Comparison of ENCODE assay signal across 29 mouse cellular contexts in the genomic region with DNA sequence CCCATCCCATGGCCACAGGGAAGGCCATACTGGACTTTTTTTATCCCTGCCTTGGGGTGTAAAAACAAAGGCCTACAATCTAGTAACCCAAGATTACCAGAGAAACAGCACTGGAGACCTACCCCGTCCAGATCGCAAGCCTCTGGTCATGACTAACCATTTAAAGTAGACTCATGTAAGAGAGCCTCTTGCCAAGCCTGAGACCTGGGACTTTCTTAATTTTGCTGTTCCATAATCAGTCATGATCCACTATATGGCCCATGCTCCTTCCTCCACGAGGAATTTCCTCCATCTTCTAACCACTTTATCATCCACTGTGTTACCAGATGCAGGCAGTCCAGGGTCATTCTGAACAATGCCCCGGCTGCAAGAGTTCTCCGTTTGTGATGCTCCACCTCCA.
DNase-seq lines count a peak whose midpoint lies in the region; ATAC-seq and TF ChIP-seq lines count a peak whose summit lies in the region.
"Had no signal": no experiment of that assay in that cellular context is flagged by ENCODE, and none has a peak within 500 bp of the region (broad histone marks: within the 10 kb centered on the region; RNA-seq: fewer than 3 reads in every experiment).

No protein-coding gene starts in this region.

- in situ Hi-C loops in CH12.LX (cut with MboI; ENCODE audit: low pct_ligation_motif_present, low pct_unique_long_range_greater_than_20kb, low sequenced_read_pairs): no loop called here

- 57% methylated on average over 5 of the region's 5 CpGs for WGBS in kidney, embryonic 16.5 days
- 29% methylated on average over 5 of the region's 5 CpGs for WGBS in liver, embryonic 14.5 days (ENCODE audit: insufficient replicate concordance)
- 79% methylated on average over 5 of the region's 5 CpGs for WGBS in forebrain, embryonic 15.5 days

- TF ChIP-seq RAD21 in CH12.LX (IDR thresholded peaks at IDR 0.05; ENCODE audit: low read depth, low read length) (no peak), MEL (IDR thresholded peaks at IDR 0.05; ENCODE audit: low read depth, low read length) (no peak)

- H3K79me2 ChIP-seq in CH12.LX (replicated peaks; ENCODE audit: control insufficient read depth, extremely low read depth, insufficient read depth, poor library complexity, severe bottlenecking) (peaks cover 34% of the 10 kb centered on the region), MEL (ENCODE audit: control insufficient read depth, insufficient read depth, low read length, poor library complexity) (peaks cover 45% of the 10 kb centered on the region)

- H3K27me3 ChIP-seq in kidney, embryonic 16.5 days (ENCODE audit: insufficient read depth, low read length): no peaks in the 10 kb centered on the region
- no peaks in the 10 kb centered on the region for H3K27me3 ChIP-seq in CH12.LX (replicated peaks)
- no peaks in the 10 kb centered on the region for H3K27me3 ChIP-seq in MEL (ENCODE audit: control insufficient read depth in 1 of 2, insufficient read depth in 2 of 2, low read length in 2 of 2)
- H3K27me3 ChIP-seq in liver, embryonic 14.5 days (ENCODE audit: control insufficient read depth, insufficient read depth, low read length): no peaks in the 10 kb centered on the region
- no peaks in the 10 kb centered on the region for H3K27me3 ChIP-seq in forebrain, embryonic 15.5 days
- H3K27me3 ChIP-seq: heart, embryonic 13.5 days; hindbrain, embryonic 15.5 days; midbrain, embryonic 13.5 days; neural tube, embryonic 13.5 days; Patski; stomach, embryonic 15.5 days had no signal

- H3K4me2 ChIP-seq in kidney, embryonic 16.5 days (replicated peaks; ENCODE audit: low read depth, low read length): no peak overlapping the region
- no peak overlapping the region for H3K4me2 ChIP-seq in CH12.LX (ENCODE audit: insufficient read depth, low read depth, poor library complexity, severe bottlenecking)
- H3K4me2 ChIP-seq in liver, embryonic 14.5 days (ENCODE audit: low read depth): no peak overlapping the region
- H3K4me2 ChIP-seq in forebrain, embryonic 15.5 days (replicated peaks): no peak overlapping the region
- H3K4me2 ChIP-seq: heart, embryonic 13.5 days; hindbrain, embryonic 15.5 days; midbrain, embryonic 13.5 days; neural tube, embryonic 13.5 days; stomach, embryonic 15.5 days had no signal

- H3K9me3 ChIP-seq in kidney, embryonic 16.5 days (ENCODE audit: low read length): no peaks in the 10 kb centered on the region
- H3K9me3 ChIP-seq in CH12.LX (replicated peaks; ENCODE audit: low read length): no peaks in the 10 kb centered on the region
- no peaks in the 10 kb centered on the region for H3K9me3 ChIP-seq in MEL (replicated peaks; ENCODE audit: insufficient read depth, low read length)
- H3K9me3 ChIP-seq in liver, embryonic 14.5 days (ENCODE audit: control insufficient read depth, low read length): no peaks in the 10 kb centered on the region
- H3K9me3 ChIP-seq in forebrain, embryonic 15.5 days: no peaks in the 10 kb centered on the region
- H3K9me3 ChIP-seq: G1E; heart, embryonic 13.5 days; hindbrain, embryonic 10.5 days; hindbrain, embryonic 15.5 days; midbrain, embryonic 13.5 days; neural tube, embryonic 13.5 days; stomach, embryonic 15.5 days had no signal

- TF ChIP-seq POLR2A in CH12.LX (IDR thresholded peaks at IDR 0.05; ENCODE audit: low read depth, low read length): no peak
- TF ChIP-seq POLR2A in MEL (IDR thresholded peaks at IDR 0.05; ENCODE audit: control insufficient read depth in 1 of 2, insufficient read depth in 1 of 2, low read depth in 1 of 2, low read length in 2 of 2, poor library complexity in 1 of 2): no peak

- peak overlapping the region; percentile 11; the same call in 1 of the 2 replicates for H3K27ac ChIP-seq in kidney, embryonic 16.5 days (ENCODE audit: low read length)
- H3K27ac ChIP-seq in CH12.LX (ENCODE audit: insufficient read depth, low read depth): no peak overlapping the region
- peak overlapping the region; percentile 17 for H3K27ac ChIP-seq in MEL (ENCODE audit: control insufficient read depth, low read depth, low read length)
- peak overlapping the region; percentile 62 for H3K27ac ChIP-seq in liver, embryonic 14.5 days
- H3K27ac ChIP-seq in forebrain, embryonic 15.5 days (replicated peaks): no peak overlapping the region
- H3K27ac ChIP-seq: heart, adult 2 months; heart, embryonic 13.5 days; hindbrain, embryonic 10.5 days; hindbrain, embryonic 15.5 days; midbrain, embryonic 13.5 days; neural tube, embryonic 13.5 days; stomach, embryonic 15.5 days had no signal

- no peaks in the 10 kb centered on the region for H3K36me3 ChIP-seq in kidney, embryonic 16.5 days (ENCODE audit: insufficient read depth, low read length)
- H3K36me3 ChIP-seq in CH12.LX (replicated peaks in 1 of 2; ENCODE audit: control insufficient read depth in 1 of 2, insufficient read depth in 1 of 2, low read length in 1 of 2) (peaks cover 0 to 6% of the 10 kb centered on the region in 2 experiments), MEL (ENCODE audit: control insufficient read depth in 1 of 2, insufficient read depth in 2 of 2, low read length in 2 of 2) (peaks cover 1 to 90% of the 10 kb centered on the region in 2 experiments; a peak in 3 of 4 replicates)
- no peaks in the 10 kb centered on the region for H3K36me3 ChIP-seq in liver, embryonic 14.5 days (replicated peaks; ENCODE audit: control insufficient read depth, insufficient read depth, low read depth)
- H3K36me3 ChIP-seq in forebrain, embryonic 15.5 days: no peaks in the 10 kb centered on the region
- H3K36me3 ChIP-seq: heart, embryonic 13.5 days; hindbrain, embryonic 10.5 days; hindbrain, embryonic 15.5 days; midbrain, embryonic 13.5 days; neural tube, embryonic 13.5 days; stomach, embryonic 15.5 days had no signal

- H3K9ac ChIP-seq in kidney, embryonic 16.5 days (replicated peaks; ENCODE audit: low read length): no peak overlapping the region
- H3K9ac ChIP-seq in CH12.LX (ENCODE audit: insufficient read depth, low read depth) (peak overlapping the region; percentile 19; the same call in 1 of the 2 replicates), MEL (ENCODE audit: control insufficient read depth, low read depth, low read length, poor library complexity, severe bottlenecking) (peak overlapping the region; percentile 9; the same call in 1 of the 2 replicates)
- H3K9ac ChIP-seq in liver, embryonic 14.5 days (replicated peaks): 0 out of 2 replicates have a peak overlapping the region, but pooled peaks have one; percentile 4
- no peak overlapping the region for H3K9ac ChIP-seq in forebrain, embryonic 15.5 days (replicated peaks)
- H3K9ac ChIP-seq: forebrain, postnatal 0 days; heart, embryonic 13.5 days; hindbrain, embryonic 15.5 days; midbrain, embryonic 13.5 days; neural tube, embryonic 13.5 days; stomach, embryonic 15.5 days had no signal

- no peak overlapping the region for H3K4me3 ChIP-seq in kidney, embryonic 16.5 days (ENCODE audit: low read length)
- no peak overlapping the region for H3K4me3 ChIP-seq in CH12.LX (replicated peaks in 1 of 3; ENCODE audit: low read depth in 2 of 3, low read length in 2 of 3, poor library complexity in 1 of 3)
- H3K4me3 ChIP-seq in MEL (ENCODE audit: control insufficient read depth in 1 of 2, insufficient read depth in 1 of 2, low read depth in 2 of 2, low read length in 2 of 2): no peak overlapping the region
- H3K4me3 ChIP-seq in liver, embryonic 14.5 days (ENCODE audit: insufficient read depth in 1 of 2, low read depth in 2 of 2, low read length in 2 of 2): no peak overlapping the region
- no peak overlapping the region for H3K4me3 ChIP-seq in forebrain, embryonic 15.5 days
- H3K4me3 ChIP-seq: erythroblast, embryonic 14.5 days; heart, adult 2 months; heart, embryonic 13.5 days; hindbrain, embryonic 10.5 days; hindbrain, embryonic 15.5 days; midbrain, embryonic 13.5 days; neural tube, embryonic 13.5 days; stomach, embryonic 15.5 days had no signal

- no peak for TF ChIP-seq CTCF in CH12.LX (conservative IDR thresholded peaks at IDR 0.05 in 1 of 2, IDR thresholded peaks at IDR 0.05 in 1 of 2; ENCODE audit: low read depth in 2 of 2, low read length in 2 of 2)
- no peak for TF ChIP-seq CTCF in MEL (IDR thresholded peaks at IDR 0.05 in 2 of 3, conservative IDR thresholded peaks at IDR 0.05 in 1 of 3; ENCODE audit: control insufficient read depth in 1 of 3, insufficient read depth in 1 of 3, low read depth in 2 of 3, low read length in 3 of 3, poor library complexity in 1 of 3, severe bottlenecking in 1 of 3)
- TF ChIP-seq CTCF in liver, embryonic 14.5 days (IDR thresholded peaks at IDR 0.05; ENCODE audit: low read depth): no peak

- dilution Hi-C loops in CH12.LX (cut with MboI; ENCODE audit: extremely low pct_ligation_motif_present, extremely low pct_unique_long_range_greater_than_20kb, low sequenced_read_pairs): no loop called here

- no peak for TF ChIP-seq EP300 in CH12.LX (IDR thresholded peaks at IDR 0.05; ENCODE audit: low read length)
- no peak for TF ChIP-seq EP300 in MEL (IDR thresholded peaks at IDR 0.05; ENCODE audit: low read depth in 1 of 2, low read length in 2 of 2)
- no peak for TF ChIP-seq EP300 in liver, embryonic 14.5 days (IDR thresholded peaks at IDR 0.05; ENCODE audit: low read depth)

- no peak for DNase-seq in kidney, adult 11 months
- DNase-seq in CH12.LX (ENCODE audit: extremely low read depth) (no peak), MEL (ENCODE audit: low read depth, low spot score) (no peak)
- DNase-seq in liver, embryonic 14.5 days (ENCODE audit: low read depth in 3 of 3, low spot score in 3 of 3): no peak
- DNase-seq in left cerebral cortex, adult 11 months (ENCODE audit: low spot score): no peak
- DNase-seq: cerebellum, adult 18-20 months; cerebellum, postnatal 10 days; forebrain, postnatal 0 days; heart, adult 2 months; heart, postnatal 10 days; kidney, postnatal 14 days; left cerebral cortex, postnatal 4 days; lung, postnatal 36 days; retina, postnatal 1 day; right cerebral cortex, postnatal 14 days; thymus, adult 2 months; thymus, postnatal 36 days had no signal

- H3K4me1 ChIP-seq in kidney, embryonic 16.5 days (ENCODE audit: insufficient read depth, low read length): peaks cover 56% of the 10 kb centered on the region
- peaks cover 18 to 84% of the 10 kb centered on the region in 2 experiments for H3K4me1 ChIP-seq in CH12.LX (ENCODE audit: control insufficient read depth in 1 of 2, insufficient read depth in 2 of 2)
- peaks cover 42 to 74% of the 10 kb centered on the region in 2 experiments for H3K4me1 ChIP-seq in MEL (ENCODE audit: control insufficient read depth in 1 of 2, insufficient read depth in 2 of 2, low read length in 2 of 2)
- H3K4me1 ChIP-seq in liver, embryonic 14.5 days (replicated peaks; ENCODE audit: control insufficient read depth in 2 of 2, insufficient read depth in 2 of 2, low read length in 1 of 2): peaks cover 76 to 87% of the 10 kb centered on the region in 2 experiments
- no peaks in the 10 kb centered on the region for H3K4me1 ChIP-seq in forebrain, embryonic 15.5 days

- ATAC-seq in kidney, embryonic 16.5 days (ENCODE audit: low FRiP score, low TSS enrichment): no peak
- ATAC-seq in liver, embryonic 14.5 days (ENCODE audit: insufficient read depth): no peak
- no peak for ATAC-seq in forebrain, embryonic 15.5 days (replicated peaks)
- ATAC-seq: forebrain, postnatal 0 days; inflammation-experienced regulatory T-cells, adult 6 months; midbrain, embryonic 13.5 days; Patski had no signal

TF ChIP-seq in CH12.LX, 34 proteins besides CTCF, POLR2A, EP300 and RAD21 (continues in another document):
- no peak for TF ChIP-seq NRF1 (IDR thresholded peaks at IDR 0.05; ENCODE audit: low read depth, low read length)

TF ChIP-seq in MEL, 35 proteins besides CTCF, POLR2A, EP300 and RAD21:
- TF ChIP-seq MAZ (IDR thresholded peaks at IDR 0.05; ENCODE audit: low read depth, low read length): no peak

Comparison
In these comparisons a context has a peak if more than half of its experiments do, and no peak if none do; other contexts are left out.
1. H3K27ac ChIP-seq: peak in kidney, embryonic 16.5 days (single experiment), MEL (single experiment) and liver, embryonic 14.5 days (single experiment); none in CH12.LX (single experiment) and forebrain, embryonic 15.5 days (single experiment).
2. H3K9ac ChIP-seq: peak in CH12.LX (single experiment), MEL (single experiment) and liver, embryonic 14.5 days (single experiment); none in kidney, embryonic 16.5 days (single experiment) and forebrain, embryonic 15.5 days (single experiment).